Mouse (Mus musculus): ENCODE measurements around the gene Dst. TPM values are rescaled to one million over a fixed set of nuclear protein-coding genes. Genes with fewer than 3 reads are reported as not detected.

Dst gene
- polyA plus RNA-seq, 1 experiment from 2014 or later: 44.3 TPM

GRCm38 (mm10) chr1:34094301-34094700 lies 186.3 kb downstream of the Dst start:
- Histone ChIP-seq H3K4me1 (ENCODE audit: control insufficient read depth, insufficient read depth, low read length) (peaks cover 10% of the 10 kb centered on the region; the same call in 1 of the 2 replicates), H3K27ac (ENCODE audit: low read depth, low read length) (no peak overlapping the region), H3K4me2 (replicated peaks; ENCODE audit: low read depth, low read length) (no peak overlapping the region), H3K4me3 (ENCODE audit: low read length) (no peak overlapping the region), H3K27me3 (ENCODE audit: control insufficient read depth, insufficient read depth, low read length) (no peaks in the 10 kb centered on the region), H3K36me3 (ENCODE audit: control insufficient read depth, insufficient read depth, low read length) (no peaks in the 10 kb centered on the region), H3K9ac (ENCODE audit: low read depth, low read length) (no peak overlapping the region), H3K9me3 (ENCODE audit: control insufficient read depth, low read length) (no peaks in the 10 kb centered on the region)
- ATAC-seq (ENCODE audit: low FRiP score, low TSS enrichment): 0 out of 2 replicates have a peak, but pooled peaks have one; percentile 42
- WGBS: 73% methylated on average over 5 of the region's 5 CpGs

DNA sequence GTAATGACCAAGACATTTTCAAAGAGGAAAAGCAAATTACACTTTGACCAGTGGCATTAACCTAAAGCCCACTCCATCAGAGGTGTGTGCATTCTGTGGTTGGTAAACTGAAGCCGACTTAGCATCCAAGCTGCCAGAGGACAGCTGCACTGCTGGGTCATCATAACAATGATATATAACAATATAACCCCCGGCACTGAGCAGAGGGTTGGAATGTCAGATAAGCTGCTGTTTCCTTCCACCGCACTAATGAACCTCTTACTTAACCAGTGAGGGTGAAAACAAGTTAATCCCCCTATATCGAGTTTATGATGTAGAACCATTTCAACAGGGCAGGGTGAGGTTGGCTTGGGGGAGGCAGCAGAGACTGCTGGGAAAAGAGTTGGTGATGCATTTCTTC lies 187.1 kb downstream of the Dst start:
- WGBS: 11% methylated on average over 4 of the region's 4 CpGs
- Histone ChIP-seq H3K9ac (ENCODE audit: low read depth, low read length) (no peak overlapping the region), H3K4me2 (replicated peaks; ENCODE audit: low read depth, low read length) (no peak overlapping the region), H3K9me3 (ENCODE audit: control insufficient read depth, low read length) (no peaks in the 10 kb centered on the region), H3K4me1 (ENCODE audit: control insufficient read depth, insufficient read depth, low read length) (peaks cover 10% of the 10 kb centered on the region; the same call in 1 of the 2 replicates), H3K27me3 (ENCODE audit: control insufficient read depth, insufficient read depth, low read length) (no peaks in the 10 kb centered on the region), H3K27ac (ENCODE audit: low read depth, low read length) (no peak overlapping the region), H3K4me3 (ENCODE audit: low read length) (no peak overlapping the region), H3K36me3 (ENCODE audit: control insufficient read depth, insufficient read depth, low read length) (no peaks in the 10 kb centered on the region)
- peak; percentile 56; the same call in 1 of the 2 replicates for ATAC-seq (ENCODE audit: low FRiP score, low TSS enrichment)

DNA sequence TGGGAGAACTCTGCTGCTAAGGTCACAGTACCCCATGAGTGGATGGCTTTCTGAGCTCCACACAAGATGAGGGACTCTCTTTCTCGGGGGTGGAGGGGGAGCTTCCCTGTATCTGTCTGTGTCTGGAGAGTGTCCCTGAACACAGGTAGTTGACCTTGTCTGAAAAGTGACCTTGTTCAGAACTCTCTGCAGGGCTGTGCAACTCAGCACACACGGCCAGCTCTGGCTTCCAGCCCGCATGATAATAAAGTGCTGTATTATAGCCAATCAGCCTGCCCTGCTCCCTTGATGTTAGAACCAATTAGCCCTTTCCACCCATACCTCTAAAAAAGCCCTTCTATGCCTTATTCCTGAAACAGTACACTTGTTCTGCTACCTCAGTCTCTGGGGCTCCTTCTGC lies 188.9 kb downstream of the Dst start:
- WGBS: 56% methylated on average over 3 of the region's 3 CpGs
- Histone ChIP-seq H3K27ac (ENCODE audit: low read depth, low read length) (no peak overlapping the region), H3K27me3 (ENCODE audit: control insufficient read depth, insufficient read depth, low read length) (no peaks in the 10 kb centered on the region), H3K4me3 (ENCODE audit: low read length) (no peak overlapping the region), H3K36me3 (ENCODE audit: control insufficient read depth, insufficient read depth, low read length) (no peaks in the 10 kb centered on the region), H3K9ac (ENCODE audit: low read depth, low read length) (no peak overlapping the region), H3K4me1 (ENCODE audit: control insufficient read depth, insufficient read depth, low read length) (peaks cover 10% of the 10 kb centered on the region; the same call in 1 of the 2 replicates), H3K9me3 (ENCODE audit: control insufficient read depth, low read length) (no peaks in the 10 kb centered on the region), H3K4me2 (replicated peaks; ENCODE audit: low read depth, low read length) (no peak overlapping the region)
- ATAC-seq (ENCODE audit: low FRiP score, low TSS enrichment): no peak

DNA sequence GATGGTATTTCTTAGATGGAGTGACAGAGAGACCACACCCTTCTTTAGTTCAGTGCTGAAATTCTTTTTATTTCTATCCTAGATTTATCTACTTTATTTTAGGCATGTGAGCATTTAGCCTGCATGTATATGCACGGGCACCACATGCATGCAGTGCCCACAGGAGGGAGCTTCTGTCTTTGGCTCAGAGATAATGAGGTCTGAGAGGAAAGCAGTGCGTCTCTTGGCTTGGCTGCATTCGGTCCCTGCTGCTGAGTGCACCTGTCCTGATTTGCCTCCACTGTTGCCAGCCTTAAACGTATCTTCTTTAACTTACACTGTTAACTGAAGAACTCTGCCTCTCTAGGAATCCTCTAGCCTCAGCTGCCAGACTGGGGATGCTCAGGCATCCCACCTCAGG lies 189.6 kb downstream of the Dst start:
- H3K27ac ChIP-seq (ENCODE audit: low read depth, low read length): no peak overlapping the region
- H3K27me3 ChIP-seq (ENCODE audit: control insufficient read depth, insufficient read depth, low read length): no peaks in the 10 kb centered on the region
- no peak overlapping the region for H3K9ac ChIP-seq (ENCODE audit: low read depth, low read length)
- H3K4me3 ChIP-seq (ENCODE audit: low read length): no peak overlapping the region
- 0 out of 2 replicates have a peak, but pooled peaks cover 2% of the 10 kb centered on the region for H3K9me3 ChIP-seq (ENCODE audit: control insufficient read depth, low read length)
- peaks cover 10% of the 10 kb centered on the region; the same call in 1 of the 2 replicates for H3K4me1 ChIP-seq (ENCODE audit: control insufficient read depth, insufficient read depth, low read length)
- no peaks in the 10 kb centered on the region for H3K36me3 ChIP-seq (ENCODE audit: control insufficient read depth, insufficient read depth, low read length)
- 65% methylated on average over 4 of the region's 4 CpGs for WGBS
- no peak for ATAC-seq (ENCODE audit: low FRiP score, low TSS enrichment)
- no peak overlapping the region for H3K4me2 ChIP-seq (replicated peaks; ENCODE audit: low read depth, low read length)

GRCm38 (mm10) chr1:34099439-34099838 lies 191.4 kb downstream of the Dst start:
- H3K9ac ChIP-seq (ENCODE audit: low read depth, low read length): no peak overlapping the region
- no peak overlapping the region for H3K27ac ChIP-seq (ENCODE audit: low read depth, low read length)
- no peak for ATAC-seq (ENCODE audit: low FRiP score, low TSS enrichment)
- H3K4me2 ChIP-seq (replicated peaks; ENCODE audit: low read depth, low read length): no peak overlapping the region
- no peaks in the 10 kb centered on the region for H3K27me3 ChIP-seq (ENCODE audit: control insufficient read depth, insufficient read depth, low read length)
- H3K4me3 ChIP-seq (ENCODE audit: low read length): no peak overlapping the region
- no peaks in the 10 kb centered on the region for H3K36me3 ChIP-seq (ENCODE audit: control insufficient read depth, insufficient read depth, low read length)
- 0 out of 2 replicates have a peak, but pooled peaks cover 2% of the 10 kb centered on the region for H3K9me3 ChIP-seq (ENCODE audit: control insufficient read depth, low read length)
- peaks cover 22% of the 10 kb centered on the region for H3K4me1 ChIP-seq (ENCODE audit: control insufficient read depth, insufficient read depth, low read length)
- WGBS: 65% methylated on average over 3 of the region's 3 CpGs

DNA sequence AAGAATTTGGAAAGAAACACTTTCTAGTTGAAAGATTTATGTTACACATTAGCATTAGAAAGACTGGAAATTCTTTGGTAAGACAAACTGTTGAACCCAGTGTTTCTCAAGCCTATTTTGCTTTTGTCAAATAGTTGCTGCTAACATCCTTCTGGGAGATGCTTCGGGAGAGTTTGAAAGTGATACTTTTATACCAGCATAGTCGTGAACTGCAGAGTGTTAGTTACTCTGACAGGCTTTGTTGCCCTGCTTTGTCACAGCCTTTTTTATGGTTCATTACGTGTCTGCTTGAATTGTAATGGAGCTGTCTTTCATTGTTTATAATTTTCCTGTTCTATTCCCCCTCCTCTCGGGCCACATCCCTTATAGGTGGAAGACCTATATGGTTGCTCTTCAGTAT lies 192.4 kb downstream of the Dst start:
- no peak overlapping the region for H3K4me3 ChIP-seq (ENCODE audit: low read length)
- WGBS: 20% methylated on average over 4 of the region's 4 CpGs
- ATAC-seq (ENCODE audit: low FRiP score, low TSS enrichment): no peak

GRCm38 (mm10) chr1:34102604-34103003 lies 194.6 kb downstream of the Dst start:
- Histone ChIP-seq H3K4me3 (ENCODE audit: low read length) (no peak overlapping the region), H3K4me1 (ENCODE audit: control insufficient read depth, insufficient read depth, low read length) (peaks cover 26% of the 10 kb centered on the region), H3K36me3 (ENCODE audit: control insufficient read depth, insufficient read depth, low read length) (no peaks in the 10 kb centered on the region), H3K9me3 (ENCODE audit: control insufficient read depth, low read length) (0 out of 2 replicates have a peak, but pooled peaks cover 2% of the 10 kb centered on the region), H3K9ac (ENCODE audit: low read depth, low read length) (no peak overlapping the region), H3K27me3 (ENCODE audit: control insufficient read depth, insufficient read depth, low read length) (no peaks in the 10 kb centered on the region), H3K4me2 (replicated peaks; ENCODE audit: low read depth, low read length) (no peak overlapping the region), H3K27ac (ENCODE audit: low read depth, low read length) (no peak overlapping the region)
- ATAC-seq (ENCODE audit: low FRiP score, low TSS enrichment): no peak
- WGBS: 83% methylated on average over 2 of the region's 2 CpGs

More for the DNA sequence above, 192.4 kb downstream of the Dst start:
- 0 out of 2 replicates have a peak, but pooled peaks cover 2% of the 10 kb centered on the region for H3K9me3 ChIP-seq (ENCODE audit: control insufficient read depth, low read length)
- H3K27ac ChIP-seq (ENCODE audit: low read depth, low read length): no peak overlapping the region
- no peak overlapping the region for H3K4me2 ChIP-seq (replicated peaks; ENCODE audit: low read depth, low read length)
- no peaks in the 10 kb centered on the region for H3K27me3 ChIP-seq (ENCODE audit: control insufficient read depth, insufficient read depth, low read length)
- H3K4me1 ChIP-seq (ENCODE audit: control insufficient read depth, insufficient read depth, low read length): peaks cover 24% of the 10 kb centered on the region
- no peak overlapping the region for H3K9ac ChIP-seq (ENCODE audit: low read depth, low read length)
- H3K36me3 ChIP-seq (ENCODE audit: control insufficient read depth, insufficient read depth, low read length): no peaks in the 10 kb centered on the region

- WGBS: 76% methylated on average over 3 of the region's 3 CpGs
Measured at GRCm38 (mm10) chr1:34103176-34103575, 195.2 kb downstream of the Dst start.

DNA sequence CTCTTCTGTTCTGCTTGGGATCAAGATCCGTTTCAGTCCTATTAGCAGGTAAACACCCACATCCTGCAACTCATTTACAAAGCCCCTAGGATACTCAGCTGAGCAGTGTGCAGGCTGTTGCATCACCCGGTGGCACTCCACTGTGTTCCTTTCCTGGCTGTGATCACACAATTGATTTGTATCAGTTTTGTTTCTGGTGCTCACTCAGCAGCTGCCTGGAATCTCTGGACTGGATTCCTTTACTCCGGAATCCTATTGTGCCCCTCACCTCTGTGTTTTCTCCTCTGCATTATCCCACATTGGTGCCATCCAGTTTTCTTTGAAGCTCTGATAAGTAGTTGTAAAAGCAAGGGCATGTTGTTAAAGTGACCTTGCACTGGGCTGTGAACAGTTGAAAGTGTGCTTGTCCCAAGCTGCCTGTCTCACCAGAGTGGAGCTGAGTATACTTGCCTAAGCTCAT lies 195.7 kb downstream of the Dst start:
- Histone ChIP-seq H3K9ac (ENCODE audit: low read depth, low read length) (no peak overlapping the region), H3K4me1 (ENCODE audit: control insufficient read depth, insufficient read depth, low read length) (peaks cover 26% of the 10 kb centered on the region), H3K4me2 (replicated peaks; ENCODE audit: low read depth, low read length) (no peak overlapping the region; the same call in 1 of the 2 replicates), H3K4me3 (ENCODE audit: low read length) (no peak overlapping the region), H3K27me3 (ENCODE audit: control insufficient read depth, insufficient read depth, low read length) (no peaks in the 10 kb centered on the region), H3K27ac (ENCODE audit: low read depth, low read length) (peak overlapping the region; percentile 51; the same call in 1 of the 2 replicates), H3K36me3 (ENCODE audit: control insufficient read depth, insufficient read depth, low read length) (no peaks in the 10 kb centered on the region), H3K9me3 (ENCODE audit: control insufficient read depth, low read length) (0 out of 2 replicates have a peak, but pooled peaks cover 2% of the 10 kb centered on the region)
- WGBS: 1% methylated on average over 3 of the region's 3 CpGs
- ATAC-seq (ENCODE audit: low FRiP score, low TSS enrichment): peak; percentile 75; the same call in 1 of the 2 replicates

More at GRCm38 (mm10) chr1:34103176-34103575, 195.2 kb downstream of the Dst start:
- H3K4me2 ChIP-seq (replicated peaks; ENCODE audit: low read depth, low read length): no peak overlapping the region
- H3K4me3 ChIP-seq (ENCODE audit: low read length): no peak overlapping the region
- H3K36me3 ChIP-seq (ENCODE audit: control insufficient read depth, insufficient read depth, low read length): no peaks in the 10 kb centered on the region
- peak overlapping the region; percentile 51; the same call in 1 of the 2 replicates for H3K27ac ChIP-seq (ENCODE audit: low read depth, low read length)
- H3K4me1 ChIP-seq (ENCODE audit: control insufficient read depth, insufficient read depth, low read length): peaks cover 26% of the 10 kb centered on the region
- H3K9me3 ChIP-seq (ENCODE audit: control insufficient read depth, low read length): 0 out of 2 replicates have a peak, but pooled peaks cover 2% of the 10 kb centered on the region
- no peak overlapping the region for H3K9ac ChIP-seq (ENCODE audit: low read depth, low read length)
- no peak for ATAC-seq (ENCODE audit: low FRiP score, low TSS enrichment)
- H3K27me3 ChIP-seq (ENCODE audit: control insufficient read depth, insufficient read depth, low read length): no peaks in the 10 kb centered on the region
